In the genomic region with DNA sequence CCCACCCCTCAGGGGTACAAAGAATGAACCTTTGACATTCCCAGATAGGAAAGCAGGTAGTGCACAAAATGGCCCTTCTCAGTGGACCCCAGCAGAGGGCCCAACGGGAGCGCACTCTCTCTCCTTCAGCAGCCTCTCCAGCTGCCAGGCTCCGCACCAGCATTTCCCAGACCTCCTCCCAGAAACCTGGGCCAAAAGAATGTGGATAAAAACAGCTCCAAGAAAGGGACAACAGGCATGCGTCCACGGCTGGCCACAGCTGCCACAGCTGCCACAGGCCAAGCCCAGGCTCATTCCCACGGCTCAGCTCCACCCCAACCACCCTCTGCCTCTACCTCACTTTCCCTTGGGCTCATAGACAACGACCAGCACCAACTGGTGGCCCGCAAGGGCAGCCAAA, we compare ENCODE assay signal across 9 mouse cellular contexts. TPM values are rescaled to one million over a fixed set of nuclear protein-coding genes. Genes with fewer than 3 reads are reported as not detected.
DNase-seq lines count a peak whose midpoint lies in the region; ATAC-seq and TF ChIP-seq lines count a peak whose summit lies in the region.
"Had no signal": no experiment of that assay in that cellular context is flagged by ENCODE, and none has a peak within 500 bp of the region (broad histone marks: within the 10 kb centered on the region; RNA-seq: fewer than 3 reads in every experiment).

No protein-coding gene starts in this region.

- H3K4me2 ChIP-seq in kidney, postnatal 0 days (ENCODE audit: low read length) = no peak overlapping the region
- no peak overlapping the region for H3K4me2 ChIP-seq in intestine, embryonic 15.5 days (replicated peaks)
- H3K4me2 ChIP-seq in myocyte (ENCODE audit: low read depth) = no peak overlapping the region
- no peak overlapping the region for H3K4me2 ChIP-seq in liver, postnatal 0 days (ENCODE audit: low read depth, low read length)
- H3K4me2 ChIP-seq: neural tube, embryonic 13.5 days had no signal

- H3K9me3 ChIP-seq in kidney, postnatal 0 days (replicated peaks; ENCODE audit: low read length) = no peaks in the 10 kb centered on the region
- H3K9me3 ChIP-seq in intestine, embryonic 15.5 days = no peaks in the 10 kb centered on the region
- H3K9me3 ChIP-seq in liver, postnatal 0 days (ENCODE audit: low read length) = no peaks in the 10 kb centered on the region
- H3K9me3 ChIP-seq: neural tube, embryonic 13.5 days had no signal

- 0 out of 2 replicates have a peak, but pooled peaks cover 3% of the 10 kb centered on the region for H3K4me1 ChIP-seq in kidney, postnatal 0 days (replicated peaks; ENCODE audit: insufficient read depth, low read length)
- peaks cover 13% of the 10 kb centered on the region for H3K4me1 ChIP-seq in intestine, embryonic 15.5 days (replicated peaks)
- H3K4me1 ChIP-seq in liver, postnatal 0 days (ENCODE audit: insufficient read depth) = no peaks in the 10 kb centered on the region
- H3K4me1 ChIP-seq: neural tube, embryonic 13.5 days had no signal

- H3K79me2 ChIP-seq in myocyte (ENCODE audit: control insufficient read depth, insufficient read depth) = peaks cover 16% of the 10 kb centered on the region

- 0 out of 2 replicates have a peak, but pooled peaks cover 6% of the 10 kb centered on the region for H3K36me3 ChIP-seq in kidney, postnatal 0 days (ENCODE audit: insufficient read depth, low read length)
- H3K36me3 ChIP-seq in intestine, embryonic 15.5 days = no peaks in the 10 kb centered on the region
- H3K36me3 ChIP-seq in myocyte (ENCODE audit: control insufficient read depth, insufficient read depth) = no peaks in the 10 kb centered on the region
- H3K36me3 ChIP-seq in liver, postnatal 0 days (replicated peaks; ENCODE audit: insufficient read depth, low read length) = no peaks in the 10 kb centered on the region
- H3K36me3 ChIP-seq: neural tube, embryonic 13.5 days had no signal

- H3K4me3 ChIP-seq in kidney, postnatal 0 days (replicated peaks; ENCODE audit: low read depth, low read length) = no peak overlapping the region
- H3K4me3 ChIP-seq in intestine, embryonic 15.5 days (replicated peaks) = no peak overlapping the region
- no peak overlapping the region for H3K4me3 ChIP-seq in myocyte
- H3K4me3 ChIP-seq in liver, postnatal 0 days (ENCODE audit: low read depth, low read length) = no peak overlapping the region
- H3K4me3 ChIP-seq: neural tube, embryonic 13.5 days had no signal

- H3ac ChIP-seq in myocyte (ENCODE audit: control insufficient read depth, insufficient read length) = no peak overlapping the region

- 0 out of 2 replicates have a peak overlapping the region, but pooled peaks have one; percentile 5 for H3K27ac ChIP-seq in kidney, postnatal 0 days
- peak overlapping the region; percentile 45 for H3K27ac ChIP-seq in intestine, embryonic 15.5 days
- H3K27ac ChIP-seq in liver, postnatal 0 days (ENCODE audit: low read depth) = no peak overlapping the region
- H3K27ac ChIP-seq: macrophage; neural tube, embryonic 13.5 days had no signal

- TF ChIP-seq EP300 in liver, postnatal 0 days (IDR thresholded peaks at IDR 0.05; ENCODE audit: low read depth) = no peak

- TF ChIP-seq CTCF in kidney, postnatal 0 days (IDR thresholded peaks at IDR 0.05; ENCODE audit: low read depth) = peak; percentile 35; the same call in 1 of the 2 replicates
- TF ChIP-seq CTCF in liver, postnatal 0 days (IDR thresholded peaks at IDR 0.05; ENCODE audit: low read depth) = no peak

- H3K9ac ChIP-seq in kidney, postnatal 0 days (ENCODE audit: low read depth, low read length) = 0 out of 2 replicates have a peak overlapping the region, but pooled peaks have one; percentile 14
- H3K9ac ChIP-seq in intestine, embryonic 15.5 days = no peak overlapping the region
- H3K9ac ChIP-seq in liver, postnatal 0 days (replicated peaks) = no peak overlapping the region
- H3K9ac ChIP-seq: neural tube, embryonic 13.5 days had no signal

- DNase-seq in kidney, postnatal 0 days (ENCODE audit: low spot score) = peak; percentile 32
- DNase-seq in kidney, adult 8-10 months = no peak
- peak; percentile 77 to 80 for DNase-seq in heart, adult 9 months (ENCODE audit: low spot score in 2 of 2)
- no peak for DNase-seq in liver, postnatal 0 days
- no peak for DNase-seq in left cerebral cortex, adult 11 months (ENCODE audit: low spot score)

- TF ChIP-seq POLR2A in myocyte (IDR thresholded peaks at IDR 0.05; ENCODE audit: insufficient read length, low read depth) = no peak

- WGBS in kidney, postnatal 0 days = 47% methylated on average over 8 of the region's 8 CpGs
- WGBS in intestine, embryonic 15.5 days = 39% methylated on average over 8 of the region's 8 CpGs
- 65% methylated on average over 8 of the region's 8 CpGs for WGBS in liver, postnatal 0 days (ENCODE audit: insufficient replicate concordance)

- no peaks in the 10 kb centered on the region for H3K27me3 ChIP-seq in kidney, postnatal 0 days (ENCODE audit: insufficient read depth, low read length)
- no peaks in the 10 kb centered on the region for H3K27me3 ChIP-seq in intestine, embryonic 15.5 days (replicated peaks)
- H3K27me3 ChIP-seq in myocyte (ENCODE audit: control insufficient read depth, insufficient read depth, insufficient read length) = no peaks in the 10 kb centered on the region
- H3K27me3 ChIP-seq in liver, postnatal 0 days (ENCODE audit: insufficient read depth, low read length) = no peaks in the 10 kb centered on the region
- H3K27me3 ChIP-seq: neural tube, embryonic 13.5 days had no signal

- ATAC-seq in kidney, postnatal 0 days (replicated peaks; ENCODE audit: low FRiP score, low read depth) = no peak
- ATAC-seq in intestine, embryonic 15.5 days = 0 out of 2 replicates have a peak, but pooled peaks have one; percentile 36
- ATAC-seq in liver, postnatal 0 days = no peak

TF ChIP-seq in myocyte, 11 proteins besides CTCF, POLR2A, EP300 and RAD21:
- TF ChIP-seq TCF3 (IDR thresholded peaks at IDR 0.05; ENCODE audit: insufficient read length, low read depth) = peak; percentile 80
- TF ChIP-seq MYOD1 (IDR thresholded peaks at IDR 0.05; ENCODE audit: control insufficient read depth in 1 of 3, insufficient read length in 2 of 3, low read depth in 2 of 3) = peak in 2 of 3 experiments; percentile 90 to 91
- peak; percentile 59 to 91 (median 90) for TF ChIP-seq MYOG (IDR thresholded peaks at IDR 0.05; ENCODE audit: control insufficient read depth in 1 of 3, insufficient read depth in 1 of 3, insufficient read length in 2 of 3, low read depth in 2 of 3)
- no peak for TF ChIP-seq E2F4 (IDR thresholded peaks at IDR 0.05; ENCODE audit: insufficient read depth)

RNA-seq across cellular contexts. Expression of gene Pald1, which starts 25.7 kb away (rescaled TPM):
- polyA plus RNA-seq in kidney, postnatal 0 days (2015; fragmentation: Nextera tagmentation; extraction: Ambion mirVana) = 20.2 and 24.8 TPM in 2 replicates
- 14.5 and 16.3 TPM in 2 replicates for polyA plus RNA-seq in intestine, embryonic 15.5 days (2015; fragmentation: Nextera tagmentation; extraction: Ambion mirVana)
- polyA plus RNA-seq in myocyte (2012; fragmentation: generic; extraction: Trizol) = 14.0 TPM
- polyA plus RNA-seq in liver, postnatal 0 days (2015; fragmentation: Nextera tagmentation; extraction: Ambion mirVana) = 3.7 and 3.8 TPM in 2 replicates

Comparison
In these comparisons a context has a peak if more than half of its experiments do, and no peak if none do; other contexts are left out.
1. DNase-seq: peak in kidney, postnatal 0 days (single experiment) and heart, adult 9 months (2 of 2); none in kidney, adult 8-10 months (0 of 2), liver, postnatal 0 days (single experiment) and left cerebral cortex, adult 11 months (single experiment).